Mouse (Mus musculus) thymus, adult 18-20 months (tissue): ENCODE results near the gene Wfdc8.
"Not testable (repeated sequence)": the region's sequence is repeated elsewhere in the genome, so short reads cannot be mapped to it uniquely, and the experiment has no call there.

Source experiments
- DNase-seq, 2 experiments: peaks; one replicate each; pipeline ENCODE4 v3.0.0; 2022; ENCODE audit warnings: mixed read lengths in 2 of 2

The Wfdc8 gene

GRCm38 (mm10) chr2:164613471-164613870, at the start of gene Wfdc8, which contains the start of gene Wfdc6b:
Gene Wfdc8, minus strand, starts transcription at chr2:164613626.
Gene Wfdc6b, plus strand, starts transcription at chr2:164613522.
- not testable (repeated sequence) for DNase-seq

GRCm38 (mm10) chr2:164656483-164656882, 43.1 kb upstream of the Wfdc8 start, which contains the start of gene Wfdc9:
Gene Wfdc9, minus strand, starts transcription at chr2:164656583.
- no peak for DNase-seq

GRCm38 (mm10) chr2:164655858-164656257, 42.4 kb upstream of the Wfdc8 start, which contains the start of gene Wfdc10:
Gene Wfdc10, plus strand, starts transcription at chr2:164656046.
- DNase-seq: peak in 1 of 2 experiments; percentile 8

- no peak for DNase-seq
These were observed 28.7 kb upstream of the Wfdc8 start for GRCm38 (mm10) chr2:164641881-164642673.

GRCm38 (mm10) chr2:164641129-164641528, 27.7 kb upstream of the Wfdc8 start:
- DNase-seq: no peak

GRCm38 (mm10) chr2:164638696-164639095, 25.3 kb upstream of the Wfdc8 start, which contains the start of gene Wfdc16:
Gene Wfdc16, minus strand, starts transcription at chr2:164638796.
- no peak for DNase-seq

- DNase-seq: no peak
These were observed 21.8 kb upstream of the Wfdc8 start for GRCm38 (mm10) chr2:164635266-164635665.

- DNase-seq: no peak
These were observed 8.3 kb upstream of the Wfdc8 start for GRCm38 (mm10) chr2:164621775-164622174.

- no peak for DNase-seq
These were observed 5.6 kb upstream of the Wfdc8 start for GRCm38 (mm10) chr2:164619050-164619449.

- DNase-seq: no peak
These were observed 2.0 kb upstream of the Wfdc8 start for GRCm38 (mm10) chr2:164615386-164615785.

- no peak for DNase-seq
These were observed 4.6 kb downstream of the Wfdc8 start for GRCm38 (mm10) chr2:164608781-164609180.

- no peak for DNase-seq
These were observed 9.0 kb downstream of the Wfdc8 start for GRCm38 (mm10) chr2:164604411-164604810.

GRCm38 (mm10) chr2:164603482-164603881, 9.9 kb downstream of the Wfdc8 start:
- DNase-seq: no peak

- no peak for DNase-seq
These were observed 13.2 kb downstream of the Wfdc8 start for GRCm38 (mm10) chr2:164600179-164600578.

GRCm38 (mm10) chr2:164593494-164593893, 19.9 kb downstream of the Wfdc8 start, which contains the start of gene Eppin:
Gene Eppin, minus strand, starts transcription at chr2:164593594.
- no peak for DNase-seq

GRCm38 (mm10) chr2:164592014-164592413, 21.4 kb downstream of the Wfdc8 start:
- DNase-seq: no peak

- not testable (repeated sequence) for DNase-seq
These were observed 28.3 kb downstream of the Wfdc8 start, which contains the start of gene Wfdc6a for GRCm38 (mm10) chr2:164585025-164585725. Gene Wfdc6a, minus strand, starts transcription at chr2:164585447.

- DNase-seq: not testable (repeated sequence)
These were observed 40.1 kb downstream of the Wfdc8 start, which contains the start of gene Spint3 for GRCm38 (mm10) chr2:164573359-164573758. Gene Spint3, minus strand, starts transcription at chr2:164573459.

- DNase-seq: no peak
These were observed 46.0 kb downstream of the Wfdc8 start for GRCm38 (mm10) chr2:164567460-164567859.

GRCm38 (mm10) chr2:164566997-164567396, 46.4 kb downstream of the Wfdc8 start:
- no peak for DNase-seq

- DNase-seq: no peak
These were observed 49.1 kb downstream of the Wfdc8 start for GRCm38 (mm10) chr2:164564346-164564745.

GRCm38 (mm10) chr2:164563339-164564038, 49.9 kb downstream of the Wfdc8 start:
- no peak for DNase-seq
